Mouse (Mus musculus) heart, adult 2 months (tissue): ENCODE results near the gene Fam214b.

Source experiments
- CTCF ChIP-seq: fragments of 200-600 bp; IDR thresholded peaks from 2 replicates; pipeline ENCODE4 v1.8.1; 2022; ENCODE audit warnings: antibody characterized with exemption, mild to moderate bottlenecking, moderate library complexity
- POLR2A ChIP-seq: fragments of 200-500 bp; IDR thresholded peaks from 2 replicates; pipeline ENCODE4 v1.6.1; 2011; ENCODE audit warnings: mild to moderate bottlenecking, low read depth, low read length, control low read depth; ENCODE audit not compliant: insufficient read depth

DNA sequence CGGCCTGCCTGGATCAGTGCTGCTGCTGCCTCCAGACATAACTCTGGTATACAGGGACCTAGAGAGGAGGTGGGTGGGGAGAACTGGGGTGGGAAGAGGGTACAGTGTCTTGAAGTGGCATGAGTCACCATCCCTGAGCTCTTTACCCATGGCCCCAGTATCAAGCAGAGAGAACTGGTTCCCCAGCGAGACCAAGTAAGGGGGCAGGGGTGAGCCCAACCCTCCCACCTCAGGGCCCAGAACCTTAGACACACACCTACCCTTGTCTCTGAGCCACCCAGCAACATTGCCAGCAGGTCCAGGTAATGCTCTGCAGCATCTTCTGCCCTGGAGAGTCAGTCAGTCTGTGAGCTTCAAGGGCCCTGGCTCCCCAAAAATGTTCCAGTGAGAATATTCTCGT is 41.1 kb downstream of the Fam214b start:
- no peak for TF ChIP-seq POLR2A
- no peak for TF ChIP-seq CTCF
